Mouse (Mus musculus) cerebellum, adult 2 months (tissue): ENCODE results near the gene E2f3.

ENCODE experiments used
- CTCF ChIP-seq: fragments of 200-500 bp; IDR thresholded peaks from 2 replicates; pipeline ENCODE4 v1.5.1; 2011; ENCODE audit warnings: low read depth, mild to moderate bottlenecking, control low read depth, low read length, moderate library complexity, borderline replicate concordance; ENCODE audit not compliant: insufficient read depth
- POLR2A ChIP-seq: fragments of 200-500 bp; IDR thresholded peaks from 2 replicates; pipeline ENCODE4 v1.6.1; 2011; ENCODE audit warnings: low read length, control low read depth, borderline replicate concordance; ENCODE audit not compliant: insufficient read depth

DNA sequence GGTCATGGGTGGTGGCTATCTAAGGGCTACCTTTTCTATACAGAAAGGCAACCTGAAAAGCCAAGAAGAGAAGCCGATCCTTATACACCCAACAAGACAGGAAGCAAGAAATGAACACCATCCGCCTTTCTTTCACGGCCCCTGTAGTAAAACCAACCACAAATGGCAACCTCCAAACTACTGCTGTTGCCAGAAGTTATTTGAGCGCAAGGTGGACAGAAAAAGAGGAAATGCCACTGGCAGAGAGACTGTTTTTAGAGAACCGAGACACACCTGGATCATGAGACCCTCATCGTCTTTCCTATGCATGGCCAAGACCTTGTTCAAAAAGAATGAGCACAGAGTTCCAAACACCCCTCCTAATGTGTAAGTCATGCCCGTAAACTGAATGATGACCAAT lies 15.5 kb downstream of the E2f3 start:
- TF ChIP-seq POLR2A (no peak), CTCF (no peak)
